Mouse (Mus musculus) lung, postnatal 0 days (tissue): ENCODE data around the gene Rpl3l. TPM values are rescaled to one million over a fixed set of nuclear protein-coding genes. Genes with fewer than 3 reads are reported as not detected.
"Not testable (repeated sequence)": the region's sequence is repeated elsewhere in the genome, so short reads cannot be mapped to it uniquely, and the experiment has no call there.

Experiments
- ATAC-seq: fragments of 200-750 bp; cut with Nextera tagmentation; 2 replicates; pipeline ENCODE4 v1.8.0; 2017; ENCODE audit warnings: moderate library complexity
- DNase-seq: peaks from one replicate; pipeline ENCODE4 v3.0.0-alpha.2; 2016; ENCODE audit warnings: low spot score
- H3K27ac ChIP-seq: fragments of 300-500 bp; sonication (generic); 2 replicates; pipeline ENCODE4 v1.5.1; 2014; ENCODE audit warnings: antibody characterized with exemption, mild to moderate bottlenecking, low read length, mixed read lengths
- H3K27me3 ChIP-seq: fragments of 300-500 bp; sonication (generic); replicated peaks from 2 replicates; pipeline ENCODE4 v1.6.1; 2014; ENCODE audit warnings: low read length, mixed read lengths; ENCODE audit not compliant: insufficient read depth
- H3K36me3 ChIP-seq: fragments of 300-500 bp; sonication (generic); 2 replicates; pipeline ENCODE4 v1.6.1; 2014; ENCODE audit warnings: low read length, mixed read lengths; ENCODE audit not compliant: insufficient read depth
- H3K4me1 ChIP-seq: fragments of 300-500 bp; sonication (generic); 2 replicates; pipeline ENCODE4 v1.6.1; 2014; ENCODE audit warnings: antibody characterized with exemption, low read depth, low read length, mixed read lengths; ENCODE audit not compliant: insufficient read depth
- H3K4me2 ChIP-seq: fragments of 300-500 bp; sonication (generic); replicated peaks from 2 replicates; pipeline ENCODE4 v1.6.1; 2014; ENCODE audit warnings: low read depth, mild to moderate bottlenecking, low read length, moderate library complexity, mixed read lengths
- H3K4me3 ChIP-seq: fragments of 300-500 bp; sonication (generic); 2 replicates; pipeline ENCODE4 v1.5.1; 2014; ENCODE audit warnings: low read depth, low read length
- H3K9ac ChIP-seq: fragments of 300-500 bp; sonication (generic); replicated peaks from 2 replicates; pipeline ENCODE4 v1.6.1; 2014; ENCODE audit warnings: low read depth, mild to moderate bottlenecking
- H3K9me3 ChIP-seq: fragments of 300-500 bp; sonication (generic); 2 replicates; pipeline ENCODE4 v1.6.1; 2016; ENCODE audit warnings: low read length, mixed read lengths
- CTCF ChIP-seq: IDR thresholded peaks from 2 replicates; pipeline ENCODE4 v1.5.1; 2016; ENCODE audit warnings: antibody characterized with exemption, mild to moderate bottlenecking
- EP300 ChIP-seq: IDR thresholded peaks from 2 replicates; pipeline ENCODE4 v1.6.1; 2016; ENCODE audit warnings: antibody characterized with exemption, mild to moderate bottlenecking, control low read depth
- WGBS: fragments of 180-500 bp; shearing (Covaris S2); extraction: QIAGEN DNeasy Blood & Tissue Kit; methylation state at CpG from one replicate; pipeline ENCODE4 v1.1.7; 2014; 5-methylcytosine and 5-hydroxymethylcytosine counted together
- polyA plus RNA-seq: library from polyadenylated mRNA; unstranded; fragments of >200 nt; fragmentation: Nextera tagmentation; extraction: Ambion mirVana; gene quantifications from 2 replicates; pipeline ENCODE4 v1.2.1, GENCODE M21; 2015

Gene Rpl3l
- polyA plus RNA-seq, 1 experiment from 2014 or later, result 0.19 TPM

GRCm38 (mm10) chr17:24717943-24718342, 9.7 kb upstream of the Rpl3l start, which contains the start of the genes Rnf151 and Rps2:
Rnf151 (minus strand) TSS chr17:24718063.
Rps2 (plus strand) TSS chr17:24718116.
- TF ChIP-seq EP300, result no peak
- TF ChIP-seq CTCF, result no peak
- peaks cover 3% of the 10 kb centered on the region; the same call in 1 of the 2 replicates for H3K4me1 ChIP-seq
- no peak within 1 kb of the TSS for H3K27ac ChIP-seq
- peak within 1 kb of the TSS; percentile 95; the same call in 1 of the 2 replicates for H3K9ac ChIP-seq
- WGBS, result 83% methylated on average over 4 of the region's 4 CpGs
- H3K9me3 ChIP-seq, result no peaks in the 10 kb centered on the region
- H3K4me3 ChIP-seq, result no peak within 1 kb of the TSS
- H3K36me3 ChIP-seq, result peaks cover 11% of the 10 kb centered on the region; the same call in 1 of the 2 replicates
- no peak for ATAC-seq
- no peaks in the 10 kb centered on the region for H3K27me3 ChIP-seq
- DNase-seq, result no peak
- peak within 1 kb of the TSS; percentile 64 for H3K4me2 ChIP-seq

- not testable (repeated sequence) for DNase-seq, ATAC-seq, H3K27me3 ChIP-seq, H3K27ac ChIP-seq, H3K9me3 ChIP-seq
- peak; percentile 39 for TF ChIP-seq CTCF
- peaks cover 11% of the 10 kb centered on the region; the same call in 1 of the 2 replicates for H3K36me3 ChIP-seq
- WGBS, result 55% methylated on average over 5 of the region's 5 CpGs
- H3K4me2 ChIP-seq, result peak overlapping the region; percentile 64
- peak overlapping the region; percentile 76 for H3K4me3 ChIP-seq
- peaks cover 10% of the 10 kb centered on the region; the same call in 1 of the 2 replicates for H3K4me1 ChIP-seq
- peak overlapping the region; percentile 95 for H3K9ac ChIP-seq
These were observed 8.7 kb upstream of the Rpl3l start for GRCm38 (mm10) chr17:24718938-24719337.

- 1% methylated on average over 61 of the region's 61 CpGs for WGBS
- no peaks in the 10 kb centered on the region for H3K27me3 ChIP-seq
- TF ChIP-seq EP300 (peak; percentile 76), CTCF (peak; percentile 25)
These were observed 8.0 kb upstream of the Rpl3l start for GRCm38 (mm10) chr17:24719494-24720222.

GRCm38 (mm10) chr17:24720616-24721015, 7.0 kb upstream of the Rpl3l start:
- Histone ChIP-seq H3K27ac (0 out of 2 replicates have a peak overlapping the region, but pooled peaks have one; percentile 92), H3K4me3 (peak overlapping the region; percentile 76), H3K9ac (peak overlapping the region; percentile 96), H3K4me1 (peaks cover 10% of the 10 kb centered on the region; the same call in 1 of the 2 replicates), H3K4me2 (peak overlapping the region; percentile 66), H3K36me3 (peaks cover 11% of the 10 kb centered on the region; the same call in 1 of the 2 replicates)
- DNase-seq, H3K27me3 ChIP-seq, H3K9me3 ChIP-seq, ATAC-seq: not testable (repeated sequence)
- WGBS, result 1% methylated on average over 10 of the region's 11 CpGs

More at GRCm38 (mm10) chr17:24719494-24720222, 8.0 kb upstream of the Rpl3l start:
- peak overlapping the region; percentile 66 for H3K4me2 ChIP-seq
- peaks cover 10% of the 10 kb centered on the region; the same call in 1 of the 2 replicates for H3K4me1 ChIP-seq
- peak; percentile 98 for ATAC-seq
- peak overlapping the region; percentile 92 for H3K27ac ChIP-seq
- DNase-seq, result peak; percentile 99
- peak overlapping the region; percentile 76 for H3K4me3 ChIP-seq
- H3K9ac ChIP-seq, result peak overlapping the region; percentile 96
- H3K9me3 ChIP-seq, result no peaks in the 10 kb centered on the region
- H3K36me3 ChIP-seq, result peaks cover 11% of the 10 kb centered on the region; the same call in 1 of the 2 replicates

GRCm38 (mm10) chr17:24721383-24721955, 6.2 kb upstream of the Rpl3l start:
- H3K9me3 ChIP-seq, H3K27me3 ChIP-seq, H3K27ac ChIP-seq, H3K4me3 ChIP-seq, H3K9ac ChIP-seq, ATAC-seq, DNase-seq: not testable (repeated sequence)
- Histone ChIP-seq H3K4me2 (peak overlapping the region; percentile 66; the same call in 1 of the 2 replicates), H3K4me1 (peaks cover 10% of the 10 kb centered on the region; the same call in 1 of the 2 replicates), H3K36me3 (peaks cover 11% of the 10 kb centered on the region; the same call in 1 of the 2 replicates)
- WGBS, result 38% methylated on average over 7 of the region's 7 CpGs

- ATAC-seq, result no peak
- Histone ChIP-seq H3K4me3 (no peak overlapping the region), H3K4me2 (no peak overlapping the region), H3K9me3 (no peaks in the 10 kb centered on the region), H3K27me3 (no peaks in the 10 kb centered on the region), H3K4me1 (peaks cover 10% of the 10 kb centered on the region; the same call in 1 of the 2 replicates), H3K36me3 (peaks cover 11% of the 10 kb centered on the region; the same call in 1 of the 2 replicates), H3K9ac (no peak overlapping the region), H3K27ac (no peak overlapping the region)
- 31% methylated on average over 13 of the region's 13 CpGs for WGBS
- DNase-seq, result no peak
- TF ChIP-seq EP300 (no peak), CTCF (no peak)
These were observed 5.2 kb upstream of the Rpl3l start for GRCm38 (mm10) chr17:24722220-24722924.
